Mouse (Mus musculus) C3H10T1/2 (cell line): ENCODE measurements around the gene Kcnj14. TPM values are rescaled to one million over a fixed set of nuclear protein-coding genes. Genes with fewer than 3 reads are reported as not detected.

Experiments
- polyA plus RNA-seq, 2 experiments: library from polyadenylated mRNA; unstranded; fragments of >200 nt; fragmentation: generic; extraction: Trizol; gene quantifications; one replicate each; pipeline ENCODE4 v1.2.1; 2012; ENCODE audit warnings: missing spikeins in 2 of 2

Gene Kcnj14
- under 1 TPM; 0.09 to 0.12 TPM for polyA plus RNA-seq

GRCm38 (mm10) chr7:45824598-45824997, at the start of gene Kcnj14:
Gene Kcnj14 (minus strand): TSS chr7:45824782.

GRCm38 (mm10) chr7:45872624-45873023, 48.0 kb upstream of the Kcnj14 start, which contains the start of gene Kdelr1:
Gene Kdelr1 (plus strand): TSS chr7:45872772.

GRCm38 (mm10) chr7:45830427-45831127, 6.0 kb upstream of the Kcnj14 start, which contains the start of gene Grwd1:
Gene Grwd1 (minus strand): TSS chr7:45830944.

GRCm38 (mm10) chr7:45813787-45814779, 10.5 kb downstream of the Kcnj14 start, which contains the start of gene Cyth2:
Gene Cyth2 (minus strand): TSS chr7:45814581.

GRCm38 (mm10) chr7:45784524-45785372, 39.8 kb downstream of the Kcnj14 start, which contains the start of gene Sult2b1:
Gene Sult2b1 (minus strand): TSS chr7:45784669.

GRCm38 (mm10) chr7:45783511-45784091, 41.0 kb downstream of the Kcnj14 start, which contains the start of gene Lmtk3:
Gene Lmtk3 (plus strand): TSS chr7:45783738.

Other genes starting within 250 kb of the Kcnj14 start
- under 1 TPM in 1 of 2 experiments, not detected in 1; 0.27 TPM for gene Fgf21, start 209.3 kb downstream of the Kcnj14 start, polyA plus RNA-seq
- gene Fut1, start 207.5 kb downstream of the Kcnj14 start, polyA plus RNA-seq: not detected
- gene Izumo1, start 203.0 kb downstream of the Kcnj14 start, polyA plus RNA-seq: not detected
- under 1 TPM; 0.05 to 0.07 TPM for gene Rasip1, start 197.3 kb downstream of the Kcnj14 start, polyA plus RNA-seq
- gene Mamstr, start 184.8 kb downstream of the Kcnj14 start, polyA plus RNA-seq: 1 to 10 TPM in 1 of 2 experiments, under 1 TPM in 1; 0.05 to 1.3 TPM
- gene Fut2, start 158.4 kb downstream of the Kcnj14 start, polyA plus RNA-seq: under 1 TPM in 1 of 2 experiments, not detected in 1; 0.06 TPM
- 1 to 10 TPM in 1 of 2 experiments, under 1 TPM in 1; 0.04 to 3.3 TPM for gene Ntn5, start 140.8 kb downstream of the Kcnj14 start, polyA plus RNA-seq
- gene Sec1, start 130.4 kb downstream of the Kcnj14 start, polyA plus RNA-seq: 1 to 10 TPM in 1 of 2 experiments, under 1 TPM in 1; 0.42 to 1.3 TPM
- gene Car11, start 124.9 kb downstream of the Kcnj14 start, polyA plus RNA-seq: 10 to 100 TPM in 1 of 2 experiments, under 1 TPM in 1; 0.81 to 21.1 TPM
- 10 to 100 TPM; 13.0 to 47.5 TPM for gene Dbp, start 119.7 kb downstream of the Kcnj14 start, polyA plus RNA-seq
- 1,000 to 10,000 TPM; 3,564 to 8,503 TPM for gene Rpl18, start 109.3 kb downstream of the Kcnj14 start, polyA plus RNA-seq
- 10 to 100 TPM; 13.6 to 20.8 TPM for gene Sphk2, start 106.8 kb downstream of the Kcnj14 start, polyA plus RNA-seq
- under 1 TPM; 0.05 to 0.09 TPM for gene Fam83e, start 103.6 kb downstream of the Kcnj14 start, polyA plus RNA-seq
- under 1 TPM in 1 of 2 experiments, not detected in 1; 0.12 TPM for gene Spaca4, start 99.0 kb downstream of the Kcnj14 start, polyA plus RNA-seq
- under 1 TPM; 0.12 to 0.25 TPM for gene Lmtk3, start 41.0 kb downstream of the Kcnj14 start, polyA plus RNA-seq
- gene Sult2b1, start 40.1 kb downstream of the Kcnj14 start, polyA plus RNA-seq: under 1 TPM; 0.11 to 0.41 TPM
- gene Cyth2, start 10.2 kb downstream of the Kcnj14 start, polyA plus RNA-seq: 100 to 1,000 TPM; 107 to 115 TPM
- gene Grwd1, start 6.2 kb upstream of the Kcnj14 start, polyA plus RNA-seq: 10 to 100 TPM; 21.2 to 84.5 TPM
- 100 to 1,000 TPM; 128 to 197 TPM for gene Kdelr1, start 48.0 kb upstream of the Kcnj14 start, polyA plus RNA-seq
- 1 to 10 TPM in 1 of 2 experiments, under 1 TPM in 1; 0.42 to 2.0 TPM for gene Grin2d, start 53.6 kb upstream of the Kcnj14 start, polyA plus RNA-seq
- 1 to 10 TPM in 1 of 2 experiments, under 1 TPM in 1; 0.63 to 2.8 TPM for gene Syngr4, start 71.9 kb upstream of the Kcnj14 start, polyA plus RNA-seq
- gene Tmem143, start 72.2 kb upstream of the Kcnj14 start, polyA plus RNA-seq: 10 to 100 TPM in 1 of 2 experiments, 1 to 10 TPM in 1; 6.6 to 20.6 TPM
- 1,000 to 10,000 TPM in 1 of 2 experiments, 100 to 1,000 TPM in 1; 899 to 1,094 TPM for gene Emp3, start 96.6 kb upstream of the Kcnj14 start, polyA plus RNA-seq
- under 1 TPM; 0.41 to 0.73 TPM for gene Ccdc114, start 99.3 kb upstream of the Kcnj14 start, polyA plus RNA-seq
- under 1 TPM in 1 of 2 experiments, not detected in 1; 0.01 TPM for gene Abcc6, start 205.5 kb upstream of the Kcnj14 start, polyA plus RNA-seq
- 10 to 100 TPM; 22.3 to 32.0 TPM for gene Nomo1, start 208.9 kb upstream of the Kcnj14 start, polyA plus RNA-seq